Mouse (Mus musculus) thymus, adult 18-20 months (tissue): ENCODE measurements around the gene E430018J23Rik.
"Not testable (repeated sequence)": the region's sequence is repeated elsewhere in the genome, so short reads cannot be mapped to it uniquely, and the experiment has no call there.

Experiments
- DNase-seq, 2 experiments: peaks; one replicate each; pipeline ENCODE4 v3.0.0; 2022; ENCODE audit warnings: mixed read lengths in 2 of 2

The E430018J23Rik gene

GRCm38 (mm10) chr7:127393157-127393943, at the start of gene E430018J23Rik:
E430018J23Rik (minus strand) TSS chr7:127393629.
- DNase-seq = peak; percentile 80 to 92

GRCm38 (mm10) chr7:127437724-127438123, 44.3 kb upstream of the E430018J23Rik start:
- no peak for DNase-seq

GRCm38 (mm10) chr7:127435206-127435605, 41.8 kb upstream of the E430018J23Rik start:
- no peak for DNase-seq

- no peak for DNase-seq
These were observed 32.9 kb upstream of the E430018J23Rik start for GRCm38 (mm10) chr7:127426354-127426753.

GRCm38 (mm10) chr7:127425911-127426310, 32.5 kb upstream of the E430018J23Rik start:
- DNase-seq = no peak

- DNase-seq = no peak
These were observed 31.9 kb upstream of the E430018J23Rik start for GRCm38 (mm10) chr7:127425291-127425690.

GRCm38 (mm10) chr7:127422247-127422646, 28.8 kb upstream of the E430018J23Rik start:
- DNase-seq = no peak

GRCm38 (mm10) chr7:127421388-127422191, 28.2 kb upstream of the E430018J23Rik start, which contains the start of gene Zfp688:
Zfp688 (minus strand) TSS chr7:127422068.
- DNase-seq = peak; percentile 90 to 93

- no peak for DNase-seq
These were observed 18.0 kb upstream of the E430018J23Rik start for GRCm38 (mm10) chr7:127411418-127411817.

GRCm38 (mm10) chr7:127406002-127406987, 12.9 kb upstream of the E430018J23Rik start, which contains the start of gene Zfp764:
Zfp764 (minus strand) TSS chr7:127406822.
- DNase-seq = peak; percentile 46 to 70

- not testable (repeated sequence) for DNase-seq
These were observed 10.7 kb upstream of the E430018J23Rik start for GRCm38 (mm10) chr7:127404101-127404500.

GRCm38 (mm10) chr7:127402980-127403379, 9.6 kb upstream of the E430018J23Rik start:
- no peak for DNase-seq

GRCm38 (mm10) chr7:127400355-127400754, 6.9 kb upstream of the E430018J23Rik start:
- DNase-seq = no peak

- DNase-seq = no peak
These were observed 510 bp upstream of the E430018J23Rik start for GRCm38 (mm10) chr7:127393944-127394333.

- no peak for DNase-seq
These were observed 1.1 kb downstream of the E430018J23Rik start for GRCm38 (mm10) chr7:127392251-127392824.

- DNase-seq = no peak
These were observed 1.9 kb downstream of the E430018J23Rik start for GRCm38 (mm10) chr7:127391538-127391937.

- no peak for DNase-seq
These were observed 3.1 kb downstream of the E430018J23Rik start for GRCm38 (mm10) chr7:127390306-127390705.

- not testable (repeated sequence) for DNase-seq
These were observed 5.2 kb downstream of the E430018J23Rik start for GRCm38 (mm10) chr7:127388201-127388600.

- peak; percentile 67 to 84 for DNase-seq
These were observed 6.6 kb downstream of the E430018J23Rik start, which contains the start of gene 9130019O22Rik for GRCm38 (mm10) chr7:127386641-127387392. 9130019O22Rik (minus strand) TSS chr7:127387166.

GRCm38 (mm10) chr7:127385560-127385959, 7.9 kb downstream of the E430018J23Rik start:
- DNase-seq = not testable (repeated sequence)
